Mouse (Mus musculus) E14TG2a.4 (cell line): ENCODE data around the gene Iqschfp.

Experiments used
- H3K27me3 ChIP-seq: 2 replicates; pipeline ENCODE4 v1.6.1; 2014; ENCODE audit warnings: low read length, control low read depth; ENCODE audit not compliant: insufficient read depth
- H3K36me3 ChIP-seq: 2 replicates; pipeline ENCODE4 v1.6.1; 2014; ENCODE audit warnings: low read length, control low read depth; ENCODE audit not compliant: insufficient read depth
- H3K4me1 ChIP-seq: replicated peaks from 2 replicates; pipeline ENCODE4 v1.6.1; 2014; ENCODE audit warnings: low read depth, low read length, control low read depth
- H3K4me3 ChIP-seq: replicated peaks from 2 replicates; pipeline ENCODE4 v1.5.1; 2014; ENCODE audit warnings: mild to moderate bottlenecking, low read length
- H3K9me3 ChIP-seq: 2 replicates; pipeline ENCODE4 v1.6.1; 2014; ENCODE audit warnings: low read length, control low read depth
- CTCF ChIP-seq: conservative IDR thresholded peaks from 2 replicates; pipeline ENCODE4 v1.5.1; 2014; ENCODE audit warnings: low read length
- NANOG ChIP-seq: IDR thresholded peaks from 2 replicates; pipeline ENCODE4 v1.6.1; 2014; ENCODE audit warnings: borderline replicate concordance, low read length, mixed read lengths
- POU5F1 ChIP-seq: IDR thresholded peaks from 2 replicates; pipeline ENCODE4 v1.6.1; 2014; ENCODE audit warnings: low read length, borderline replicate concordance

Iqschfp gene

DNA sequence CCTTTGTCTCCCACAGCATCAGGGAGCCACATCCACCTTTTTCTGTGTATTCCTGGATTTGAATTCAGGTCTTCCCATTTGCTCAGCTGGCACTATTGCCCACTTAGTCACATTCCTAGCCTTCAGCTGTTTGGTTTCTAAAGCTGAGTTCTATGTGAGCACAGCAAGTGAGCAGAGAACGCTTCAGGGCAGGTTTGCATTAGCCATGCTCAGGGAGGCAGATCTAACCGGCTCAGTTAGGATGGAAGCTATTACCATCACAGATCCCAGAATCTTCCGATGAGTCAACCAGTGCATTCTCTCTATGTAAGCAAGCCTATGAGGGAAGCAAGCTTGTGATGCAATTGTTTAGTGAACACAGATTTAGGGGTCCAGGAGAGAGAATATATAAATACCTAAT is 493.5 kb downstream of the Iqschfp start:
- Histone ChIP-seq H3K4me3 (no peak overlapping the region), H3K9me3 (no peaks in the 10 kb centered on the region), H3K4me1 (no peaks in the 10 kb centered on the region), H3K27me3 (0 out of 2 replicates have a peak, but pooled peaks cover 2% of the 10 kb centered on the region), H3K36me3 (no peaks in the 10 kb centered on the region)
- TF ChIP-seq CTCF (no peak), NANOG (no peak), POU5F1 (no peak)

DNA sequence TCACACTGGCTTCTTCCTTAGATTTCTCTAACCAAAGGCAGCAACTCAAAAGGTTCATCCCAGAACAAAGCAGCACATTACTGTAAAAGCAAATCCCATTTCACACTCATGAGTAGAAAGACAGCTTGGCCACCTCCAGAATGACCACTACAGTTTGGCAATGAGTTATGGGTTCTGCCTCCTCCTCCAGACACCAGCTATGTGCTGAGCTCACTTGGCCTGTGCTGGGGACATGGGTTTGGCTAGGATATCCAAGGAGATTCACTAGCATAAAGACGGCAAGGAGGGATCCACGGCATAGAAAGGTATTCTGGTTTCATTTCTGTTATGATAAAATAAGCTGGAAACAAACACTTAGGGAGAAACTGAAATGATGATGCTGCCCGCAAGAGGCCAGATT is 496.0 kb downstream of the Iqschfp start:
- no peak for TF ChIP-seq CTCF
- no peak for TF ChIP-seq NANOG
- H3K4me1 ChIP-seq = no peaks in the 10 kb centered on the region
- H3K4me3 ChIP-seq = no peak overlapping the region
- 0 out of 2 replicates have a peak, but pooled peaks cover 2% of the 10 kb centered on the region for H3K27me3 ChIP-seq
- no peaks in the 10 kb centered on the region for H3K9me3 ChIP-seq
- no peaks in the 10 kb centered on the region for H3K36me3 ChIP-seq

- no peaks in the 10 kb centered on the region for H3K4me1 ChIP-seq
- H3K9me3 ChIP-seq = no peaks in the 10 kb centered on the region
- H3K27me3 ChIP-seq = no peaks in the 10 kb centered on the region
- H3K4me3 ChIP-seq = no peak overlapping the region
- no peaks in the 10 kb centered on the region for H3K36me3 ChIP-seq
- no peak for TF ChIP-seq POU5F1
- TF ChIP-seq NANOG = no peak
- no peak for TF ChIP-seq CTCF
Observed at GRCm38 (mm10) chr3:68393578-68393977, 501.5 kb downstream of the Iqschfp start.

DNA sequence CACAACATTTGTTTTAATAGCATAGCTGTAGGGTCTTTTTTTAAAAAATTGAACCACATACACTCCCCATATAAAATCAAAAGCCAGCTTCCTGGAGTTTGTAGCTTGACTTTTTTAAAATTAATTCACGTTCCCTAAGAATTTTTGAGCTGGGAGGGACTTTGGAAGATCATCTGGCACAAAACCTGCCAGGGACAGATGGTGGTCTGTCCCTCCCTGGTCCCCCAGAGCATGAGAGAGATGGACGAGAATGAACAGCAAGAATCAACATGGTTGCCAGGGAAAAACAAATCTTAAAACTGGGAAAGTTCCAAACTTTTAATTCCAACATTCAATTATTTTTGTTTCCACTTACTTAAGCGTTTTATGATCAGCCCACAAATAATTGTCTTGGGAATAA is 506.7 kb downstream of the Iqschfp start:
- H3K4me3 ChIP-seq = no peak overlapping the region
- TF ChIP-seq NANOG (no peak), CTCF (no peak), POU5F1 (no peak)
- no peaks in the 10 kb centered on the region for H3K9me3 ChIP-seq
- H3K36me3 ChIP-seq = no peaks in the 10 kb centered on the region
- no peaks in the 10 kb centered on the region for H3K27me3 ChIP-seq
- H3K4me1 ChIP-seq = no peaks in the 10 kb centered on the region

DNA sequence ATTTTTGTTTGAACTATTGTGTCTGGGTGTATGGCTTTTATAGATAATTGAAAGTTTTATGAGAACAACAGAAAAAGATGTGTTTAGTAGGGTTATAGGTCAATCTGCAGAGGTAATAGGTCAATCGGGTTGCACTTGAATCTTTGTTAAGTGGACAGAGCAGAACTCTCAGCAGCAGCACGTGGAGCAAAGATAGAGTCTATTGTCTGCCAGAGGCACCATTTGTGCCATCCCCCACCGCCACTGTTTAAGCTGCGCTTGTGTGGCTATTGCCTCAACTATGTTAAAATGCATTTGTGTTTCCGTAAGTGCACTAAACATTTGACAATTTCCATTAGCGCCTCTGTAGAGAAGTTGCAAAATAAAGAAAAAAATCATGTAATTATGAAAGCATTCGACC is 508.1 kb downstream of the Iqschfp start:
- no peak overlapping the region for H3K4me3 ChIP-seq

GRCm38 (mm10) chr3:68403343-68403742 is 511.3 kb downstream of the Iqschfp start:
- Histone ChIP-seq H3K36me3 (no peaks in the 10 kb centered on the region), H3K4me1 (no peaks in the 10 kb centered on the region), H3K27me3 (no peaks in the 10 kb centered on the region), H3K4me3 (no peak overlapping the region), H3K9me3 (no peaks in the 10 kb centered on the region)
- TF ChIP-seq NANOG = no peak

More for the DNA sequence above, 508.1 kb downstream of the Iqschfp start:
- H3K9me3 ChIP-seq = no peaks in the 10 kb centered on the region
- H3K27me3 ChIP-seq = no peaks in the 10 kb centered on the region
- no peaks in the 10 kb centered on the region for H3K4me1 ChIP-seq
- TF ChIP-seq NANOG = no peak
- no peak for TF ChIP-seq POU5F1
- TF ChIP-seq CTCF = no peak
- no peaks in the 10 kb centered on the region for H3K36me3 ChIP-seq

- TF ChIP-seq NANOG (no peak), POU5F1 (no peak), CTCF (no peak)
- Histone ChIP-seq H3K27me3 (no peaks in the 10 kb centered on the region), H3K9me3 (no peaks in the 10 kb centered on the region), H3K4me3 (no peak overlapping the region), H3K4me1 (no peaks in the 10 kb centered on the region), H3K36me3 (no peaks in the 10 kb centered on the region)
Observed at GRCm38 (mm10) chr3:68403783-68404217, 511.8 kb downstream of the Iqschfp start.

DNA sequence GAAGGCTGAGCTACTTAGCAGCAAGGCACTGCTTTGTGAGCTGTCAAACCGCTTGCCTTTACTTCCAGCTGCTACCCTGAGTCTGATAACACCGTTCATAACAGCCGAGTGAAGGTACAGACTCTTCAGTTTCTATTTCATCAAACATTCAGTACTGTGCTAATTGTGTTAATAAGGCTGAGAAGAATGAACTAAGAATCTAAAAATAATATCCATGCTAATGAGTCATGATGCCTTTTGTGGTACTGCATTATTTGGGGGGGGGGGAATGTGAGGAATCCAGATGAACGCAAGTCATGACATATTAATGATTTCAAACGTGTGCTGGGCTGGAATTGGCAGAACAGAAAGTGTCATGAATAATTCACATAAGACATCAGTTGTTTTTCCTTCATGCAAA is 513.7 kb downstream of the Iqschfp start:
- Histone ChIP-seq H3K4me1 (no peaks in the 10 kb centered on the region), H3K27me3 (no peaks in the 10 kb centered on the region), H3K36me3 (no peaks in the 10 kb centered on the region), H3K4me3 (no peak overlapping the region), H3K9me3 (no peaks in the 10 kb centered on the region)
- no peak for TF ChIP-seq NANOG
- TF ChIP-seq CTCF = no peak

DNA sequence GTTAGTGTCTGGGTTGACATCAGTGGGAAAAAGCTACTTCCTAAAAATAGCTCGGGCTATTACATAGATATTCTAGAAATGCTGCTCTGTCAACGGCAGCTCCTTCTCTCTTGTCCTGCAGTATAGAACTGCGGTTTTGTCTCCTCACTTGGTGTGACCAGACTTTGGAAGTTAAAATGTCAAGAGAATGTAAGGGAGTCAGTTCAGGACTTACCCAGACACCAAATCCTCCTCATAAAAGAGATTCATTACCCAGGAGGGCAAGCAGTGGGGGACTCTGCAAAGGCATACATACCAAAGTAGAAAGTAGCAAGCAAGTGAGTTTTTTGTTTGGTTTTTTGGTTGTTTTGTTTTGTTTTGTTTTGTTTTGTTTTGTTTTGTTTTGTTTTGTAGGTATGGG is 520.2 kb downstream of the Iqschfp start:
- H3K9me3 ChIP-seq = no peaks in the 10 kb centered on the region
- no peak for TF ChIP-seq CTCF
- TF ChIP-seq NANOG = no peak
- no peaks in the 10 kb centered on the region for H3K27me3 ChIP-seq
- no peak overlapping the region for H3K4me3 ChIP-seq
- H3K36me3 ChIP-seq = no peaks in the 10 kb centered on the region
- no peaks in the 10 kb centered on the region for H3K4me1 ChIP-seq
